Mouse (Mus musculus): ENCODE measurements around the gene Noc4l. TPM values are rescaled to one million over a fixed set of nuclear protein-coding genes. Genes with fewer than 3 reads are reported as not detected.

Noc4l gene
- 66.8 and 70.9 TPM in 2 replicates for polyA plus RNA-seq (2015; fragmentation: Nextera tagmentation; extraction: Ambion mirVana)

GRCm38 (mm10) chr5:110652719-110653648, at the start of gene Noc4l, which contains the start of gene Ddx51:
Gene Noc4l (minus strand): TSS chr5:110653417.
Gene Ddx51 (plus strand): TSS chr5:110653451.
- Histone ChIP-seq H3K36me3 (peaks cover 78% of the 10 kb centered on the region), H3K4me3 (replicated peaks) (peak within 1 kb of the TSS; percentile 86)
- under 1% methylated on average over 91 of the region's 91 CpGs for WGBS (ENCODE audit: insufficient replicate concordance)

GRCm38 (mm10) chr5:110698617-110699016, 45.4 kb upstream of the Noc4l start:
- Histone ChIP-seq H3K9me3 (replicated peaks) (no peaks in the 10 kb centered on the region), H3K9ac (no peak overlapping the region), H3K27ac (no peak overlapping the region), H3K27me3 (no peaks in the 10 kb centered on the region), H3K4me3 (replicated peaks) (no peak overlapping the region), H3K4me1 (replicated peaks) (no peaks in the 10 kb centered on the region), H3K36me3 (peaks cover 95% of the 10 kb centered on the region), H3K4me2 (no peak overlapping the region)
- no peak for DNase-seq
- no peak for ATAC-seq (ENCODE audit: low read depth)
- WGBS (ENCODE audit: insufficient replicate concordance) = 81% methylated on average over 4 of the region's 4 CpGs

More at GRCm38 (mm10) chr5:110652719-110653648, at the start of gene Noc4l, which contains the start of gene Ddx51:
- DNase-seq (peak; percentile 92), ATAC-seq (ENCODE audit: low read depth) (peak; percentile 80)
- peaks cover 34% of the 10 kb centered on the region for H3K4me1 ChIP-seq (replicated peaks)
- peak within 1 kb of the TSS; percentile 94 for H3K4me2 ChIP-seq
- H3K9ac ChIP-seq = peak within 1 kb of the TSS; percentile 92
- H3K27me3 ChIP-seq = no peaks in the 10 kb centered on the region
- H3K27ac ChIP-seq = peak within 1 kb of the TSS; percentile 71
- H3K9me3 ChIP-seq (replicated peaks) = no peaks in the 10 kb centered on the region

GRCm38 (mm10) chr5:110682041-110682440, 28.8 kb upstream of the Noc4l start:
- H3K9me3 ChIP-seq (replicated peaks) = no peaks in the 10 kb centered on the region
- H3K4me2 ChIP-seq = no peak overlapping the region
- DNase-seq (no peak), ATAC-seq (ENCODE audit: low read depth) (no peak)
- no peak overlapping the region for H3K4me3 ChIP-seq (replicated peaks)
- 78% methylated on average over 7 of the region's 8 CpGs for WGBS (ENCODE audit: insufficient replicate concordance)
- peaks cover 96% of the 10 kb centered on the region for H3K36me3 ChIP-seq
- H3K27ac ChIP-seq = no peak overlapping the region
- no peaks in the 10 kb centered on the region for H3K4me1 ChIP-seq (replicated peaks)
- H3K27me3 ChIP-seq = no peaks in the 10 kb centered on the region
- no peak overlapping the region for H3K9ac ChIP-seq

- H3K27me3 ChIP-seq = no peaks in the 10 kb centered on the region
- H3K4me2 ChIP-seq = no peak overlapping the region
- 80% methylated on average over 6 of the region's 6 CpGs for WGBS (ENCODE audit: insufficient replicate concordance)
- no peak overlapping the region for H3K27ac ChIP-seq
- H3K4me1 ChIP-seq (replicated peaks) = no peaks in the 10 kb centered on the region
- H3K9me3 ChIP-seq (replicated peaks) = no peaks in the 10 kb centered on the region
- ATAC-seq (ENCODE audit: low read depth) (peak; percentile 41; the same call in 1 of the 2 replicates), DNase-seq (no peak)
- H3K36me3 ChIP-seq = peaks cover 92% of the 10 kb centered on the region
- no peak overlapping the region for H3K9ac ChIP-seq
- H3K4me3 ChIP-seq (replicated peaks) = no peak overlapping the region
These were observed 12.4 kb upstream of the Noc4l start for GRCm38 (mm10) chr5:110665486-110666121.

GRCm38 (mm10) chr5:110664750-110665269, 11.6 kb upstream of the Noc4l start:
- no peak overlapping the region for H3K4me3 ChIP-seq (replicated peaks)
- H3K9ac ChIP-seq = no peak overlapping the region
- no peaks in the 10 kb centered on the region for H3K27me3 ChIP-seq
- H3K9me3 ChIP-seq (replicated peaks) = no peaks in the 10 kb centered on the region
- ATAC-seq (ENCODE audit: low read depth) (no peak), DNase-seq (no peak)
- 85% methylated on average over 2 of the region's 2 CpGs for WGBS (ENCODE audit: insufficient replicate concordance)
- H3K4me2 ChIP-seq = no peak overlapping the region
- no peaks in the 10 kb centered on the region for H3K4me1 ChIP-seq (replicated peaks)
- H3K27ac ChIP-seq = no peak overlapping the region
- peaks cover 92% of the 10 kb centered on the region for H3K36me3 ChIP-seq

- Histone ChIP-seq H3K27ac (no peak overlapping the region), H3K9me3 (replicated peaks) (no peaks in the 10 kb centered on the region), H3K9ac (no peak overlapping the region), H3K27me3 (no peaks in the 10 kb centered on the region), H3K4me3 (replicated peaks) (no peak overlapping the region), H3K36me3 (peaks cover 92% of the 10 kb centered on the region), H3K4me1 (replicated peaks) (no peaks in the 10 kb centered on the region), H3K4me2 (no peak overlapping the region)
- DNase-seq (no peak), ATAC-seq (ENCODE audit: low read depth) (no peak)
- WGBS (ENCODE audit: insufficient replicate concordance) = 90% methylated on average over 2 of the region's 2 CpGs
These were observed 10.8 kb upstream of the Noc4l start for GRCm38 (mm10) chr5:110664041-110664440.

- H3K27me3 ChIP-seq = no peaks in the 10 kb centered on the region
- H3K4me2 ChIP-seq = no peak overlapping the region
- peaks cover 6% of the 10 kb centered on the region for H3K4me1 ChIP-seq (replicated peaks)
- ATAC-seq (ENCODE audit: low read depth) (no peak), DNase-seq (no peak)
- no peak overlapping the region for H3K27ac ChIP-seq
- H3K9ac ChIP-seq = no peak overlapping the region
- peaks cover 92% of the 10 kb centered on the region for H3K36me3 ChIP-seq
- no peak overlapping the region for H3K4me3 ChIP-seq (replicated peaks)
- no peaks in the 10 kb centered on the region for H3K9me3 ChIP-seq (replicated peaks)
These were observed 6.5 kb upstream of the Noc4l start for GRCm38 (mm10) chr5:110659682-110660081.

- peak overlapping the region; percentile 86 for H3K4me3 ChIP-seq (replicated peaks)
- WGBS (ENCODE audit: insufficient replicate concordance) = under 1% methylated on average over 37 of the region's 37 CpGs
- peak overlapping the region; percentile 29 for H3K27ac ChIP-seq
- H3K9ac ChIP-seq = peak overlapping the region; percentile 92
- peak; percentile 52 for ATAC-seq (ENCODE audit: low read depth)
- peaks cover 78% of the 10 kb centered on the region for H3K36me3 ChIP-seq
- peak overlapping the region; percentile 94 for H3K4me2 ChIP-seq
- H3K4me1 ChIP-seq (replicated peaks) = peaks cover 31% of the 10 kb centered on the region
- H3K27me3 ChIP-seq = no peaks in the 10 kb centered on the region
- no peaks in the 10 kb centered on the region for H3K9me3 ChIP-seq (replicated peaks)
- no peak for DNase-seq
These were observed 469 bp upstream of the Noc4l start for GRCm38 (mm10) chr5:110653686-110654085.

- DNase-seq (peak; percentile 61), ATAC-seq (ENCODE audit: low read depth) (peak; percentile 92)
- peak overlapping the region; percentile 19; the same call in 1 of the 2 replicates for H3K4me2 ChIP-seq
- no peaks in the 10 kb centered on the region for H3K27me3 ChIP-seq
- no peak overlapping the region for H3K9ac ChIP-seq
- H3K9me3 ChIP-seq (replicated peaks) = no peaks in the 10 kb centered on the region
- peaks cover 68% of the 10 kb centered on the region for H3K36me3 ChIP-seq
- H3K27ac ChIP-seq = peak overlapping the region; percentile 69
- H3K4me1 ChIP-seq (replicated peaks) = peaks cover 30% of the 10 kb centered on the region
- no peak overlapping the region for H3K4me3 ChIP-seq (replicated peaks)
These were observed 6.8 kb downstream of the Noc4l start for GRCm38 (mm10) chr5:110646377-110646776.

GRCm38 (mm10) chr5:110639459-110639858, 13.8 kb downstream of the Noc4l start:
- Histone ChIP-seq H3K27me3 (peaks cover 4% of the 10 kb centered on the region; the same call in 1 of the 2 replicates), H3K9me3 (replicated peaks) (no peaks in the 10 kb centered on the region), H3K4me3 (replicated peaks) (peak overlapping the region; percentile 25; the same call in 1 of the 2 replicates), H3K9ac (no peak overlapping the region), H3K27ac (no peak overlapping the region), H3K4me1 (replicated peaks) (no peaks in the 10 kb centered on the region), H3K4me2 (peak overlapping the region; percentile 46), H3K36me3 (peaks cover 2% of the 10 kb centered on the region)
- ATAC-seq (ENCODE audit: low read depth) (no peak), DNase-seq (peak; percentile 50)
- 21% methylated on average over 12 of the region's 12 CpGs for WGBS (ENCODE audit: insufficient replicate concordance)

All from liver, embryonic 13.5 days (tissue).